Mouse (Mus musculus): ENCODE measurements around the gene Zfp523. TPM values are rescaled to one million over a fixed set of nuclear protein-coding genes. Genes with fewer than 3 reads are reported as not detected.

Zfp523 gene
- polyA plus RNA-seq, 1 experiment from 2014 or later: 32.5 TPM

- Histone ChIP-seq H3K4me2 (ENCODE audit: low read depth) (no peak overlapping the region), H3K4me1 (ENCODE audit: control insufficient read depth, insufficient read depth, low read length) (no peaks in the 10 kb centered on the region), H3K27ac (ENCODE audit: low read depth, low read length) (no peak overlapping the region), H3K9me3 (ENCODE audit: control insufficient read depth, low read length) (no peaks in the 10 kb centered on the region), H3K4me3 (ENCODE audit: low read depth, low read length) (no peak overlapping the region), H3K36me3 (ENCODE audit: control insufficient read depth, insufficient read depth, low read length) (peaks cover 4% of the 10 kb centered on the region), H3K27me3 (ENCODE audit: control insufficient read depth, insufficient read depth, low read length) (no peaks in the 10 kb centered on the region), H3K9ac (ENCODE audit: low read length) (no peak overlapping the region)
- WGBS: 97% methylated on average over 10 of the region's 10 CpGs
- ATAC-seq (ENCODE audit: insufficient read depth, low FRiP score, low TSS enrichment) (no peak), DNase-seq (ENCODE audit: low spot score) (no peak)
These were observed 18.1 kb downstream of the Zfp523 start for GRCm38 (mm10) chr17:28195033-28195432.

DNA sequence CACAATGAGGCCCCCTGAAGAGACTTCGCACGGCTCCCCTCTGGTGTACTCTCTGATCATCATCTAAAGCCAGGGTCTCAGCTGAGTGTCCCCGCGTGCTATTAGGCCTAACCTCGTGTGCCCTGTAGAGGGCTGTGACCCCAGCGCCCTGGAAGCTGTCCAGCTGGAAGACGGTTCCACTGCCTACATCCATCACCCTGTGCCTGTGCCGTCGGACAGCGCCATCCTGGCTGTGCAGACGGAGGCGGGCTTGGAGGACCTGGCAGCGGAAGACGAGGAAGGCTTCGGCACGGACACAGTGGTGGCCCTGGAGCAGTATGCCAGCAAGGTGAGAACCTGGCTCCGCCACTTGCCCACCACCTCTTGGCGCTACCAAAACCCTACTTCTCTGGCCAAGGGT, 20.7 kb downstream of the Zfp523 start:
- Histone ChIP-seq H3K9ac (ENCODE audit: low read length) (no peak overlapping the region), H3K9me3 (ENCODE audit: control insufficient read depth, low read length) (no peaks in the 10 kb centered on the region), H3K4me2 (ENCODE audit: low read depth) (no peak overlapping the region), H3K4me3 (ENCODE audit: low read depth, low read length) (no peak overlapping the region), H3K27ac (ENCODE audit: low read depth, low read length) (no peak overlapping the region), H3K27me3 (ENCODE audit: control insufficient read depth, insufficient read depth, low read length) (no peaks in the 10 kb centered on the region), H3K36me3 (ENCODE audit: control insufficient read depth, insufficient read depth, low read length) (peaks cover 9% of the 10 kb centered on the region), H3K4me1 (ENCODE audit: control insufficient read depth, insufficient read depth, low read length) (no peaks in the 10 kb centered on the region)
- WGBS: 77% methylated on average over 18 of the region's 18 CpGs
- DNase-seq (ENCODE audit: low spot score) (no peak), ATAC-seq (ENCODE audit: insufficient read depth, low FRiP score, low TSS enrichment) (no peak)

- Histone ChIP-seq H3K27me3 (ENCODE audit: control insufficient read depth, insufficient read depth, low read length) (no peaks in the 10 kb centered on the region), H3K9ac (ENCODE audit: low read length) (no peak overlapping the region), H3K27ac (ENCODE audit: low read depth, low read length) (no peak overlapping the region), H3K36me3 (ENCODE audit: control insufficient read depth, insufficient read depth, low read length) (peaks cover 10% of the 10 kb centered on the region; the same call in 1 of the 2 replicates), H3K4me3 (ENCODE audit: low read depth, low read length) (no peak overlapping the region), H3K9me3 (ENCODE audit: control insufficient read depth, low read length) (no peaks in the 10 kb centered on the region), H3K4me2 (ENCODE audit: low read depth) (no peak overlapping the region), H3K4me1 (ENCODE audit: control insufficient read depth, insufficient read depth, low read length) (no peaks in the 10 kb centered on the region)
- WGBS: 76% methylated on average over 14 of the region's 14 CpGs
- DNase-seq (ENCODE audit: low spot score) (no peak), ATAC-seq (ENCODE audit: insufficient read depth, low FRiP score, low TSS enrichment) (no peak)
These were observed 25.1 kb downstream of the Zfp523 start for GRCm38 (mm10) chr17:28201982-28202381.

DNA sequence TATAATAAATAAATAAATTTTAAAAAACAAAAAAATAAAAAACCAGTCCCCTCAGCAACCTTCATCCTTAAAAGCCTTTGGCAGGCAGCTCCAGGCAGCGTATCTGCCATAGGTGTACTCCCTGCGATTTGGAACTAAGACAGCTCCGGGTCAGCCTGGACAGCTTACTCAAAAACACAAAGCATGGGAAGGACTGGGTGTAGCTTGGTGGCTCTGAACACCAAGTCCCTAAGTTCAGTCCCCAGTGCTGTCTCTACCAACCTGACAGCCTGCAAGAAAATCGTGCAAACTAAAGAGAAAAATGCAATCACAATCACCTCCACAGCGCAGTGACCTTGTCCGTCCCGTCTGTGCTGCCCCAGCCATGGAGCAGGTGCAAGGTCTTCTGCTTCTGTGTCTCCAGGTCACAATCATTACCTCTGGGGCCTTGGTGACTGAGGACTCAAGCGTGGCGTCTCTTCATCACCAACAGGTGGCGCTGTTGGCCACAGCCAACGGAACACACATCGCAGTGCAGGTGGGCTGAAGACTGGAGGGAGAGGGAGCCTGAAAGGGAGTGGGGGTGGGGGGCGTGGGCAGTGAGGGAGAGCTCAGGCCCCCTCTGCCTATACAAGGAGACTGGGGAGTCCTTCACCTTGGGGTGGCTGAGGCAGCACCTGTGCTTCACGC, 27.3 kb downstream of the Zfp523 start:
- peaks cover 10% of the 10 kb centered on the region; the same call in 1 of the 2 replicates for H3K36me3 ChIP-seq (ENCODE audit: control insufficient read depth, insufficient read depth, low read length)
- no peaks in the 10 kb centered on the region for H3K27me3 ChIP-seq (ENCODE audit: control insufficient read depth, insufficient read depth, low read length)
- 39% methylated on average over 14 of the region's 14 CpGs for WGBS
- ATAC-seq (ENCODE audit: insufficient read depth, low FRiP score, low TSS enrichment) (no peak), DNase-seq (ENCODE audit: low spot score) (peak; percentile 67)
- no peak overlapping the region for H3K4me2 ChIP-seq (ENCODE audit: low read depth)
- H3K27ac ChIP-seq (ENCODE audit: low read depth, low read length): no peak overlapping the region
- 0 out of 2 replicates have a peak, but pooled peaks cover 3% of the 10 kb centered on the region for H3K4me1 ChIP-seq (ENCODE audit: control insufficient read depth, insufficient read depth, low read length)
- H3K9me3 ChIP-seq (ENCODE audit: control insufficient read depth, low read length): no peaks in the 10 kb centered on the region
- H3K9ac ChIP-seq (ENCODE audit: low read length): no peak overlapping the region
- H3K4me3 ChIP-seq (ENCODE audit: low read depth, low read length): no peak overlapping the region

DNA sequence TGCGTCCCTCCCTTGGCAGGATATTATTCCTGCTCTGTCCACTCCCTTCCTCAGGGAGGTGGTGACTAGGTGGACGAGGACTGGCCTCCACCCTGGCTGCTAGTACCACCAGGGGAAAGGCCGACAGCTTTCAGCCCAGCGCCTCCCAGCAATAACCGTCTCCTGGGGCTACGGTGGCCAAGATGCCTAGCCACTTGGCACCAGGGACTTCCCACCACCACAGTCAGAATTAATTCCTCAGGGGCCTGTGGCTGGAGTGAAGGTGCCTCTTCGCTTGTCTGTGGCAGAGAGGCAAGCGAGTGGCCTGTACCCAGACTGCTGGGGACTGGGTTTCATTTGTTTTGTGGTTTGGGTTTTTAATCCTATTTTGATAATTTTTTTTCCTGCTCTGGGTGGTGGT, 28.5 kb downstream of the Zfp523 start:
- peaks cover 10% of the 10 kb centered on the region; the same call in 1 of the 2 replicates for H3K36me3 ChIP-seq (ENCODE audit: control insufficient read depth, insufficient read depth, low read length)
- 94% methylated on average over 8 of the region's 8 CpGs for WGBS
- H3K4me1 ChIP-seq (ENCODE audit: control insufficient read depth, insufficient read depth, low read length): 0 out of 2 replicates have a peak, but pooled peaks cover 3% of the 10 kb centered on the region
- no peaks in the 10 kb centered on the region for H3K27me3 ChIP-seq (ENCODE audit: control insufficient read depth, insufficient read depth, low read length)
- ATAC-seq (ENCODE audit: insufficient read depth, low FRiP score, low TSS enrichment) (no peak), DNase-seq (ENCODE audit: low spot score) (no peak)
- no peak overlapping the region for H3K27ac ChIP-seq (ENCODE audit: low read depth, low read length)
- no peak overlapping the region for H3K9ac ChIP-seq (ENCODE audit: low read length)
- H3K4me3 ChIP-seq (ENCODE audit: low read depth, low read length): no peak overlapping the region
- H3K4me2 ChIP-seq (ENCODE audit: low read depth): no peak overlapping the region
- H3K9me3 ChIP-seq (ENCODE audit: control insufficient read depth, low read length): no peaks in the 10 kb centered on the region

- Histone ChIP-seq H3K9me3 (ENCODE audit: control insufficient read depth, low read length) (no peaks in the 10 kb centered on the region), H3K4me2 (ENCODE audit: low read depth) (no peak overlapping the region), H3K4me1 (ENCODE audit: control insufficient read depth, insufficient read depth, low read length) (0 out of 2 replicates have a peak, but pooled peaks cover 3% of the 10 kb centered on the region), H3K27ac (ENCODE audit: low read depth, low read length) (peak overlapping the region; percentile 46; the same call in 1 of the 2 replicates), H3K4me3 (ENCODE audit: low read depth, low read length) (no peak overlapping the region), H3K36me3 (ENCODE audit: control insufficient read depth, insufficient read depth, low read length) (peaks cover 5% of the 10 kb centered on the region; the same call in 1 of the 2 replicates), H3K9ac (ENCODE audit: low read length) (no peak overlapping the region), H3K27me3 (ENCODE audit: control insufficient read depth, insufficient read depth, low read length) (no peaks in the 10 kb centered on the region)
- no peak for ATAC-seq (ENCODE audit: insufficient read depth, low FRiP score, low TSS enrichment)
- WGBS: 80% methylated on average over 8 of the region's 8 CpGs
- DNase-seq (ENCODE audit: low spot score): no peak
These were observed 30.2 kb downstream of the Zfp523 start for GRCm38 (mm10) chr17:28207092-28207491.

DNA sequence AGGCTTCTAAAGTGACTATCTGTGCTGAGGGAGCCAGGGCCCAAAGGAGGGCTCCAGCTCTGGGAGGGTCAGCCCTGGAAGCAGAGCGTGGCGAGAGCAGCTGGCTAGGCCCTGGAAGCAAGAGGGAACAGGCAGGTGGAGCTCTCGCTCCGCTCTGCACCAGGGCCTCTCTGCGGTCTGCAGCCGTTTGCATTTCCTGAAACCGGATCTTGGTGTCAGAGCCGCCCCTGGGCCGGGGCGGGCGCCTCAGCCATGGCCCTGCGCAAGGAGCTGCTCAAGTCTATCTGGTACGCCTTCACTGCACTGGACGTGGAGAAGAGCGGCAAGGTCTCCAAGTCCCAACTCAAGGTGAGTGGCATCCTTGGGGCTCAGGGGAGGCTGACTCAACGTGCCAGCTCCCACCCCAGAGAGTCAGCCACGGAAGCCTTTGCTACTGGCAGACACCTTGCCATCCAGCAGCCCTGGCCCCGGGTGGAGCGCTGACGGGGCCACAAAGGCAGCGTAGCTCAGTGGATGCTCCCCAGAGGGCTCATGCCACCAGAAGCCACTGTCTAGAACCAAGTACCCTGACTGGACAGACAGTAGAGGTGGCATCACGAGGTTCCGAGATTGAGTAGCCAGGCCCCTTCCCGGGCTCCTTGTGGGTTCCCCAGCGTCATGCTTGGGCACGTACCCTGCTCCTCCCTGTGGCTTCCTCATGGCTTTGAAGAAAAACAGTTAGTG, 30.8 kb downstream of the Zfp523 start, which contains the start of gene Def6:
TSS of gene Def6 (plus strand) at position 188 of the 723 bp plus-strand sequence.
- DNase-seq (ENCODE audit: low spot score) (peak; percentile 75), ATAC-seq (ENCODE audit: insufficient read depth, low FRiP score, low TSS enrichment) (no peak)
- H3K9me3 ChIP-seq (ENCODE audit: control insufficient read depth, low read length): no peaks in the 10 kb centered on the region
- H3K4me1 ChIP-seq (ENCODE audit: control insufficient read depth, insufficient read depth, low read length): 0 out of 2 replicates have a peak, but pooled peaks cover 3% of the 10 kb centered on the region
- peak within 1 kb of the TSS; percentile 10; the same call in 1 of the 2 replicates for H3K4me3 ChIP-seq (ENCODE audit: low read depth, low read length)
- peak within 1 kb of the TSS; percentile 46; the same call in 1 of the 2 replicates for H3K27ac ChIP-seq (ENCODE audit: low read depth, low read length)
- peak within 1 kb of the TSS; percentile 52 for H3K9ac ChIP-seq (ENCODE audit: low read length)
- H3K4me2 ChIP-seq (ENCODE audit: low read depth): peak within 1 kb of the TSS; percentile 36
- peaks cover 5% of the 10 kb centered on the region; the same call in 1 of the 2 replicates for H3K36me3 ChIP-seq (ENCODE audit: control insufficient read depth, insufficient read depth, low read length)
- no peaks in the 10 kb centered on the region for H3K27me3 ChIP-seq (ENCODE audit: control insufficient read depth, insufficient read depth, low read length)
- WGBS: 22% methylated on average over 26 of the region's 26 CpGs

DNA sequence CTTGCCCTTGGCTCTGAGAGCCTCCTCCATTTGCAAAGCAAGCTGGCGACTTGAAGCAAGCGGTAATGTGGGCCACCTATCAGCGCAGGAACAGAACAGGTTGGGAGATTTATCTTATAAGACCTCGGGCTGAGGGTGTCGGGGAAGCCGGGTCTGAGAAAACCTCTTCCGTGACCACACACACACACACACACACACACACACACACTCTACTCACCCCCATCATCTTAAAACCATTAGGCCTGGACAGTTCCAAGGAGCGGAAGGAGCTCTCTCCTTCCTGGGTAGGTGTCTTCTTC, 31.3 kb downstream of the Zfp523 start:
- Histone ChIP-seq H3K27ac (ENCODE audit: low read depth, low read length) (no peak overlapping the region), H3K9ac (ENCODE audit: low read length) (no peak overlapping the region), H3K27me3 (ENCODE audit: control insufficient read depth, insufficient read depth, low read length) (no peaks in the 10 kb centered on the region), H3K36me3 (ENCODE audit: control insufficient read depth, insufficient read depth, low read length) (0 out of 2 replicates have a peak, but pooled peaks cover 2% of the 10 kb centered on the region), H3K4me3 (ENCODE audit: low read depth, low read length) (no peak overlapping the region), H3K4me1 (ENCODE audit: control insufficient read depth, insufficient read depth, low read length) (0 out of 2 replicates have a peak, but pooled peaks cover 3% of the 10 kb centered on the region), H3K4me2 (ENCODE audit: low read depth) (no peak overlapping the region), H3K9me3 (ENCODE audit: control insufficient read depth, low read length) (no peaks in the 10 kb centered on the region)
- DNase-seq (ENCODE audit: low spot score): no peak
- ATAC-seq (ENCODE audit: insufficient read depth, low FRiP score, low TSS enrichment): no peak
- WGBS: 83% methylated on average over 8 of the region's 8 CpGs

Measured in neural tube, embryonic 11.5 days (tissue).